Mouse (Mus musculus) left cerebral cortex, adult 18-20 months (tissue): ENCODE measurements at regions not wholly inside any gene's neighbourhood (a gene's known extent, or its start where the extent isn't known, plus 50 kb on each side); places are given as distances from the start of the nearest gene placed in this dataset.

Source experiments
- DNase-seq, 2 experiments: peaks; one replicate each; pipeline ENCODE4 v3.0.0; 2021 to 2022; ENCODE audit warnings: low spot score in 2 of 2, mixed read lengths in 1 of 2

GRCm38 (mm10) chr2:11853210-11853973 lies 75.7 kb downstream of the Ankrd16 start:
- no peak for DNase-seq

- no peak for DNase-seq
Observed at GRCm38 (mm10) chr2:11869983-11870382, 92.3 kb downstream of the Ankrd16 start.

GRCm38 (mm10) chr2:11880005-11880404 lies 102.3 kb downstream of the Ankrd16 start:
- DNase-seq = no peak

DNA sequence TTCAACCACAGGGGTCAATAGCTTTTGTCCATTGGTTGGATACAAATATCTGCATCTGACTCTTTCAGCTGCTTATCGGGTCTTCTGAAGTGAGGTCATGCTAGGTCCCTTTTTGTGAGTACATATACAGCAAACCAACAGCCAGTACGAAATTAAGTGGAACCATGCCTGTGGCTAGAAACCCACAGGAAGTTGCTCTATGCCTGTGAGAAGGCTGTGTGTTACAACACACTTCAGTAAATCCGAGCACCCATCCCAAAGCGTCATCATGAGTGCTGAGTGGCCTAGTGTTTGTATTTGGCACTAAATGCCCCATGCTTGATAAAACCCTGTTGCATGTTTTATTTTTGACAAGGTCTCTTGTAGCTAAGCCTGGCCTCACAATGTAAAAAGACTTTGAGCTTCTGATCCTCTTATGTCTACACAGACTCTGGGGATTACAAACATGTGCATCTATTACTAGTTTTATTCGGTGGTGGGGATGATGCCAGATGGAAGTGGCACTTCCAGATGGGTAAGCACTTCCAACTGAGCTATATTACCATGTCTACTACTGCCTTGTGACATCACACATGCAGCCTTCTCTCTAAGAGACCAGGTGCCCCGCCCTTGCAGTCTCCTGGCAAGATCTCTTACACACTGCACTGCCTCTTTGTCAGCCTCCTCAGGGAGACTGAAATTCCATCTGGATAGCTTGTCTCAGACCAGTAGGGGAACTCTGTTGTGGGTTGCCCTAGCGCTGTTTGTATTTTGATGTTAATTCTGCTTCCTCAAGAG lies 117.3 kb downstream of the Ankrd16 start:
- DNase-seq = no peak

GRCm38 (mm10) chr2:11899698-11900660 lies 122.3 kb downstream of the Ankrd16 start:
- no peak for DNase-seq

GRCm38 (mm10) chr2:11914782-11915181 lies 137.1 kb downstream of the Ankrd16 start:
- DNase-seq = no peak

- DNase-seq = no peak
Observed at GRCm38 (mm10) chr2:11917373-11917772, 139.7 kb downstream of the Ankrd16 start.

GRCm38 (mm10) chr2:11918070-11918469 lies 140.4 kb downstream of the Ankrd16 start:
- no peak for DNase-seq

DNA sequence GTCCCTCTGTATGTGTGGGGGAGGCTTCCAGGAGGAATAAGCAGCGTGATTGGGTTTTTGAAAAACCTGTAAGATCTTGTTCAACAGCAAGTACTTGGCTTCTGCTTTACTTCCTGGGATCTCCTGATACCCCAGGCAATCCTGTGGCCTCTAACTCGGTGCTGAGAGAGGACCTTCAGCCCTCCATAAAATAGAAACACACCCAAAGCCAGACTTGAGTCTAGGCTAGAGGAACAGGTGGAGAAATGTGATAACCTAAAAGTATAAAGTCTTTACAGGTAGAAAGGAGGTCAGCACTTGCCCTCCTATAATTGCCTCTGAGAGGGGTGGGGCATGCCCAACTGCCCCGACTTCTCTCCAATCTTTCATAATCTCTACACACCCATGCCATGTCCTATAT lies 183.1 kb downstream of the Ankrd16 start:
- DNase-seq = no peak

GRCm38 (mm10) chr2:11965374-11965773 lies 187.7 kb downstream of the Ankrd16 start:
- no peak for DNase-seq

DNA sequence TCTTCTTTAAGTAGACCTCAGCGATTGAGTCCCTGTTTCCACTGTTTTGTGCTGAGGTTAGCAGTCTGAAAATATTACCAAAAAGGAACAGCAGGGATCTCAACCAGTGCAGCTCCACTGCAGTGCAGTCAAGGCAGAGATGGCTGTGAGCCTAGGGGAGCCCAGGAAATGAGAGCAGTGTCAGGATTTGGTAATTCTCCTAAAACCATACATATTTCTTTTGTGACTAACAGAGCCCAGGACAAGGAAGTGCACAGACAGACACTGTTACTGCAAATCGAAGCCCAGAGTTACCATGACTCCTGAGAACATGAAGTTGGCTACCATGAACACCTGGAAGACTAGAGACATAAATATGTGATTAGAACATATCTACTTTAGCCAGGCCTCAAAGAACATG lies 189.3 kb downstream of the Ankrd16 start:
- DNase-seq = no peak

DNA sequence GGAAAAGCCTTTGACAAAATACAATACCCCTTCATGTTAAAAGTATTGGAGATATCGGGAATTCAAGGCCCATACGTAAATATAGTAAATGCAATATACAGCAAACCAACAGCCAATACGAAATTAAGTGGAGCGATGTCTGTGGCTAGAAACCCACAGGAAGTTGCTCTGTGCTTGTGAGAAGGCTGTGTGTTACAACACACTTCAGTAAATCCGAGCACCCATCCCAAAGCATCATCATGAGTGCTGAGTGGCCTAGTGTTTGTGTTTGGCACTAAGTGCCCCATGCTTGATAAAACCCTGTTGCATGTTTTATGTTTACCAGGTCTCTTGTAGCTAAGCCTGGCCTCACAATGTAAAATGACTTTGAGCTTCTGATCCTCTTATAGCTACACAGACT lies 194.3 kb downstream of the Ankrd16 start:
- DNase-seq = no peak

GRCm38 (mm10) chr2:12001938-12002899 lies 224.5 kb downstream of the Ankrd16 start:
- DNase-seq = no peak

- no peak for DNase-seq
Observed at GRCm38 (mm10) chr2:12004330-12004729, 226.7 kb downstream of the Ankrd16 start.

DNA sequence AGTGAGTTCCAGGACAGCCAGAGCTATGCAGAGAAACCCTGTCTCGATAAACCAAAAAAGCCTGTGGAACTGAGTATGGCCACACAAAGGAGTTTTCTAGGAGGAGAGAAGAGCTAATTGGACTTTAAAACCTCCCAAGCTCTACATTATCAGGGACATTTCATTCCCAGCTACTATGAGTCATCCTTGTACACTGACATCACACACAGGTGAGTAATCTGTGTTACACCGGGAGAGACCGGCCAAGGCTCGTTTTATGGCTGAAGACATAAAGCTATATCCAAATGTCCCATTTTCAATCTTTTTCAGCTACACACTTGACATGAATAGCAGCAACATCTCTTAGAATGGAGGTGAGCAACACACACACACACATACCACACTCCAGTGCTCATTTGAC lies 229.5 kb downstream of the Ankrd16 start:
- DNase-seq = no peak

- no peak for DNase-seq
Observed at GRCm38 (mm10) chr2:12011441-12011840, 233.8 kb downstream of the Ankrd16 start.

DNA sequence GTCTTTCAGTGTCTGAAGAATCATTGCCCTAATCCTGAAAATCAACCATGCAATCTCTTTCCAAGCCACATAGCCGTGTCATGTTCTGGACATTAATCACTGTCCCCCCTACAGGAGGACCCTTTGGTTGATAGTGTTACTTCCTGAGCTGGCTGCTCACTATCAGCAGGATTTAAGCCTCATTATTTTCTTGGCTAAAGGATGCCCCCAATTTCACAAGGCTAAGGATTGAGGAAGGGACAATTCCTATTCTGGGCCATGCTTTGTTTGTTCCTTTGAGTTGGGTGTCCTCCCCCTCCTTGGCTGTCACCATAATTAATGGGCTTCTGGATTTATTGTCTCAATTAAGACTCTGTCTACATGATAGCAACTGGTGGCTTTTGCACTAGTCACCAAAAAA lies 241.9 kb downstream of the Ankrd16 start:
- no peak for DNase-seq

DNA sequence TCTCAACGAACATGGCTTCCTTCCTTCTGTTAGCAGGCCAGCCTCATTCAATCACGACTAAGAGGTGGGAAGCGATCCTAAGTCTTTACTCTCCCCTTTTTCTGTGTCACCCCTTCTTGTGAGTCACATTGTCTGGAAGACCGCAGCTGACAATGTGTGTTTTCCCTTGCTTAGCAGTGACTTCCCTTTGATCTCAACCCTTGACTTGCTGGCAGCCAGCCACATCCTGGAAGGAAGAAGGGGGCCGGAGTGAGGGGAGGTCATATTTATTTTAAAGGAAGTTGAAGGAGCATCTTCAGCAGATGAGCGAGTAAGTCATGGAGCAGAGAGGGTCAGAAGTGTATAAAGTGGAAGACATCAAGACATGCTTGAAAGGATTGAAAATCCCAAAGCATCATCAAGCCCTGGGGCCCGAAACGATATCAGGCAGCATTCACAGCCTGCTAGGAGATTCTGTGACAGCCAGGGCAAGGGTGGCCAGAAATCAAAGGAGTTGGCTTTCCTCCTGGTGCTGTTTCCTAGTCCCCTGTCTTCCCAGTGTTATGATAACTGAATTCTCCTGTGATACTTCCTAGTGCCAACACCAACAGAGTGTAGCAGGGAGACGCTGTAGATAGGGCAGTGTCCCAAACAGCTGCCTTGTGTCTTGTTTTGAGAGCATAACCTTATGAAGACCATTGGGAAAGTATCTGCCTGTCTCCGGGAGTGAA lies 245.9 kb downstream of the Ankrd16 start:
- no peak for DNase-seq

- DNase-seq = no peak
Observed at GRCm38 (mm10) chr2:12026220-12026619, 248.5 kb downstream of the Ankrd16 start.
